Mouse (Mus musculus) v-Abl transformed pro-B cells (cell line): ENCODE data around the gene Lipt1.

Experiments used
- in situ Hi-C, 2 experiments: fragments of 400-800 bp; cut with MboI; formaldehyde crosslinking; loops; one replicate each; pipeline ENCODE4 v1.15.1; 2025; ENCODE audit not compliant: unreplicated experiment in 2 of 2

The Lipt1 gene

DNA sequence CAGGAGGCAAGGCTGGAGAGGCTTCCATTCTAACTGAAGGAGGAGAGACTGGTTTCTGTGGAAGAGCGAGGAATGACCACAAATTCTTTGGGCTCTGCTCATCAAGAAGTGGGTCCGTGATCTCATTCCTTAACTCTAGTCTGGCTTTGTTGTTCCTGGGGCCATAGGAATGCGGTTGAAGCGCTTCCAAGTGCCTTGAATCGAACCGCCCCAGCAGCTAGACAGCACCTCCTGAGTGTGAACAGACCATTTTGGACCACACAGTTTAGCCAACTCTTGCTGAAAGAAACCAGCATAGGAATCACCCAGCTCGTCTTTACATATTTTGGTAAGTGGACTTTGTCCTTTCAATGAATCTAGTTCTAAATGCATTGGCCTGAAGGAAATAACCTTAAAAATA lies at the start of gene Lipt1:
Lipt1 (plus strand) TSS at position 35 of the 400 bp plus-strand sequence.
- in situ Hi-C loops = loop anchor here (25.0 kb wide), 3 partner anchors 409 to 1159 kb away; partner anchors contain the start of genes 4933424G06Rik (in 1 of the 2) and Actr1b (in 1 of the 2)

DNA sequence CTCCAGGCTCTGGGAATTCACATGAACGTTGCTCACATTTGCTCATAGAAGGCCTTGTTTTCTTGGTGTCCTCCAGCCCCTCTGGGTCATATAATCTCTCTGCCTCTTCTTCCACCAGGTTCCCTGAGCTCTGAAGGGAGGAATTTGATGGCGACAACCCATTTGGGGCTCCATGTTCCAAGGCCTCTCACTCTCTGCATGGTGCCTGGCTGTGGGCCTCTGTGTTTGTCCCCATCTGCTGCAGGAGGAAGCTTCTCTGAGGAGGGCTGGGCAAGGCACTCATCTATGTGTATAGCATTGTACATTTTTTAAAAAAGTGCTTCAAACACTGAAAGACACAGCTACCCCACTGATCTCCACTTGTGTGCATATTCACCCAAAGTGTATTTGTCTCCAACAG lies 39.9 kb upstream of the Lipt1 start:
- in situ Hi-C loops = no loop called here

DNA sequence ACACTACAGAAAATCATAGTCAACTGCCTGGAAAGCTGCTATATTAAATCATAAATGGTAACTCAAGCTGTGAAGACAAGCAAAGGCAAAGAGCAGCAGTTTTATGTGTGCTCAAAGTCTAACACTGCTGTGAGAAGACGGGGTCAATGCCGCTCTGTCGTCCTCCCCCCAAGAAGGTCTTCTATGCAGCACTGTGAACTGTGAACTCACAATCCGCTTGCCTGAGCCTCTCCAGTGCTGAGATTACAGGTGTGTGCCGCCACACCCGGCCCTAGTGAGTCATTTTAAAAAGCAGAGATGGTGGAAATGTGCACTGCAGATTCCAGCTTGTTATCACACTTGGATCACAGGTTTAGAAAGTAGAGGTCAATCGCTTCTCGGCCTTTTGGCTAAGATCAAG lies 24.7 kb upstream of the Lipt1 start:
- in situ Hi-C loops = no loop called here

DNA sequence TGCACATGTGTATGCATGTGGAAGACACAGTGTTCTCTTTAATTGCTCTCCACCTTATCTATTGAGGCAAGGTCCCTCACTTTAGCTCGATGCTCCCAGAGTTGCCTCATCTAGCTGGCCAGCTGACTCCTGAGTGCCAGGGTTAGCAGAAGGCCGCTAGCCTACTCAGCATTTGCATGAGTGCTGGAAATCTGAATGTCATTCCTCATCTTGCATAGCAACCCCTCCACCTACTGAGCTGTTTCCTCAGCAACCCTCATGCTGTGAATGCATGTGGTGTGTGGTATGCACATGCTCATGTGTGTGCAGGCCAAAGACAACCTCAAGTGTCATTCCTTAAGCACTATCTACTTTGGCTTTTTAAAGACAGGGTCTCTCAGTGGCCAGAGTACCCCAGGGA lies 20.8 kb upstream of the Lipt1 start:
- in situ Hi-C loops = loop anchor here (25.0 kb wide), 3 partner anchors 388 to 1138 kb away; partner anchors contain the start of genes 4933424G06Rik (in 1 of the 2) and Actr1b (in 1 of the 2)

DNA sequence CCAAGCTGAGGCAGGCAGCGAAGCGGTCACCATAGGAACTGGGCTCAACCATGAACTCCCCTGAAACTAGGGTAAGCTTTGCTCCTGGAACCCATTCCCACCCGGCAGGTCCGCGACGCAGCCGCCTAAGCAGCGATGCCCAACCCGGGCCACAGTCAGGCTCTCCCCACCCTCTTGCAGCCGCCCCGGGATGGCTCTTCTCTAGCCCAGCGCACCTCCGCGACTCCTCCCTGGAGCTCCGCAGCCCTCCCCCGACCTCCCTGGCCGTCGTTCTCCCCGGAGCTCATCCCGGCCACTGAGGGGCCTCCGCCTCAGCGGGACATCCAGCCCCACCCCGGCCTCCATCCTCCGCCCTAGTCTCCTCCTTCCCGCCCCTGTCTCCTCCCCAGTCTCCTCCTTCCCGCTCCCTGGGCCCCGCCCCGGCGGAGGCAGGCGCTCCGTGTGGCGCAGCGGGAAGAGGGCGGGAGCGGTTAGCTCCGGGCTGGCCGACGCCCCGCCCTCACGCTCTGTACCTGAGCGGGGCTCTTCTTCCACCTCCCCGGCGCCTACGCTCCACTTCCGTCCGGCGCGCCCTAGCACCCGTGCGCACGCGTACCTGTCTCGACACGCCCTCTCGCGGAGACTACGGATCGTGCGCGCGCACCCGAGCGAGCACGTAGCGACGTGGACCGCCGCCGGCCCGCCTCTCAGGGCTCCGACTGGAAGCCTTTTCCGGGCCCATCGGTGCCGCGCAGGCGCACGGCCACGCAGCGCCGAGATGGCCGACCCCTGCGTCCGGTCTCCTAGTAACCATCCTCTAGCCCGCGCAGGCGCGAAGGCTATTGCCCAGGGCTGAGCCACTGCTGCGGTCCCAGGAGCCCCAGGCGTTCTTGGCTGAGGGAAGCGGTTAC lies 6.8 kb upstream of the Lipt1 start:
- in situ Hi-C loops = loop anchor here (5.0 to 25.0 kb wide), 7 partner anchors 182 to 1152 kb away; partner anchors contain the start of genes 4933424G06Rik (in 1 of the 2) and Actr1b (in 1 of the 2)

DNA sequence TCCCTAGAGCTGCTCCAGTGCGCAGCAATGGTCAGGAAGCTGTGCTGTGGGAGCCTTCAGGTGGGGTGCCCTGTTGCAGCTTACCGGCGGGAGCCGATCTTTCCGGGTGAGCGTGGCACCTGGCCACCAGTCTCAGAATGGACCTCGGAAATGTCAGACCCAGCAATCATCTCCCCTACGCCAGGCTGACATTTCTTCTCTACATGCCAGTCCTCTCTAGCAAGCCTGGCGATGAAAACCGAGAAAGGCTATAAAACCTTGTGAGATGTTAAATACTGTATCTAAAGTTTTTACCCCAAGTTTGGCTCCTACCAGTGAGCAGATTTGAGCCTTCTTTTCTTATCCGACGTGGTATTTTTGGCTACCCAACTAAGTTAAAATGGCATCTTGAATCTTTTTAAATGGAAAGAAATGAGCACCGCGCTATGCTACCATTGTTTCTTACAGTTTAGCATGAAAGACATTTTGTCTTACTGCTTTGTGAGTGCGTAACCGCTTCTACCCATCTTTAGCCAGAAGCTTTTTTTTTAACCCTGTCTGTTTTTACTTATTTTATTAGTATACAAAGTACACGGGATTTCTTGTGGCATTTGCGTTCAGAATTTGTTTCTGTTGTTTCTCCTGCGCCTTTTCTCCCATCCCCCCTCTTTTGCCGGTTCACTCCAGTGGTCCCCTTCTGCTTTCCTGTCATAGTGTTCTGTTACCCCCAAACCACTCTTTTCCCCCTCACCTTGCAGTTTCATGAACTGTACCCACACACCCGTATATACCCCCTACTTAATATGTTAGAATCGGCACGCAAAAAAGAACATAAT lies 5.9 kb upstream of the Lipt1 start:
- in situ Hi-C loops = loop anchor here (5.0 to 25.0 kb wide), 6 partner anchors 191 to 1153 kb away; partner anchors contain the start of genes 4933424G06Rik (in 1 of the 2) and Actr1b (in 1 of the 2)

DNA sequence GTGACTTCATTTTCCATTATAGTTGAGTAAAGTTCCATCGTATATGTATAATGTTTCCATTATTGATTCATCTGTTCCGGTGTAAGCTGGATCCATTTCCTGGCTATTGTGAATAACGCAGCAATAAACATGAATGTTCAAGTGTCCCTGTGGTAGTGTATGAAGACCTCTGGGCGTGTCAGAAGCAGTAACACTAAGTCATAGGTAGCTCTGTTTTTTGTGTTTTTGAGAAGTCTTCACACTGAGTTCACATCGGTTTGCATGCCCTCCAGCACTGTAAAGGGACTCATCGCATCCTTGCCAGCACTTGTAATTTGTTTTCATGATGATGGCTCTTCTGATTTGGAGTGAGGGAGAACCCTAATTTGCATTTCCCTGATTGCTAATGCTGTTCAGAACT lies 5.3 kb upstream of the Lipt1 start, which contains the start of gene Tsga10:
Tsga10 (minus strand) TSS at position 144 of the 400 bp plus-strand sequence.
- in situ Hi-C loops = loop anchor here (5.0 to 25.0 kb wide), 6 partner anchors 191 to 1154 kb away; partner anchors contain the start of genes 4933424G06Rik (in 1 of the 2) and Actr1b (in 1 of the 2)

DNA sequence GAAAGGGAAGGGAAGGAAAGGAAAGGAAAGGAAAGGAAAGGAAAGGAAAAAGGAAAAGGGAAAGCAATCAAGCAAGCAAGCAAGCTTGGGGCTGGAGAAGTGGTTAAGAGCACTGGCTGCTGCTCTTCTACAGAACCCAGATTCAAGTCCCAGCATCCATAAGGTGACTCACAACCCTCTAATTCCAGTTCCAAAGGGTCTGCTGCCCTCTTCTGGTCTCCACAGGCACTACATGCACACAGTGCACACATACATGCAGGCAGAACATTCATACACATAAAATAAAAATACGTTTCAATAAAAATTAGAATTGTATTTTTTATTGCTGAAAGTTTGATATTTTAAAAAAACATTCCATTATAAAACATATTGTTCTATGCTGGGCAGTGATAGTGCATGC lies 4.5 kb upstream of the Lipt1 start:
- in situ Hi-C loops = loop anchor here (5.0 to 25.0 kb wide), 6 partner anchors 192 to 1155 kb away; partner anchors contain the start of genes 4933424G06Rik (in 1 of the 2) and Actr1b (in 1 of the 2)

DNA sequence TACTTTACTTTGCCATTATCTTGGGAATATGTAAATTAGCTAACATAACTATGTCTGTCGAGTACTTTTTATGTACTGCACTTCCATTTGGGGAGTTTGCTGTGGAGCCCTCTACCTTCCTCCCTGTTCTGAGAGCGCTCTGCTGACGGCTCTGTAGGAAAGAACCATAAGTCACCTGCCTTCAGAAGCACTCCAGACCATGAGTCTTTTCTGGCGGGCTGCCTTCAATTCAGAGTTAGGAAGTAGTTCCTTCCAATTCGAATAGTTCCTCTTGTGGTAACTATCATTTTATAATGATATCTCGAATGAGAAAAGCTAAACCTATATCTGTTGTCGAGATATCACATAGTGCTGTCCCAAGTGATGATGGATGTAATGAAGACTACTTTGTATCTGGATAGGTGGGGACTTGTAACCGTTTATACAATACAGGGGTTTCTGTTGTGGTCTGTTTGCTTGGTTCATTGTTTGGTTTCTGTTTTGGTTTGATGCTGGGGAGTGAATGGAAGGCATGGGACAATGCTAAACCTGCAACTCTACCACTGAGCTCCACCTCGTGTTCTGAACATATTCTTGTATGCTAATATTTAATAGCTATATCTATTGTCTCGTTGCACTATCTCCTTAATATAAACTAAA lies 3.7 kb upstream of the Lipt1 start:
- in situ Hi-C loops = loop anchor here (5.0 to 25.0 kb wide), 6 partner anchors 193 to 1156 kb away; partner anchors contain the start of genes 4933424G06Rik (in 1 of the 2) and Actr1b (in 1 of the 2)

DNA sequence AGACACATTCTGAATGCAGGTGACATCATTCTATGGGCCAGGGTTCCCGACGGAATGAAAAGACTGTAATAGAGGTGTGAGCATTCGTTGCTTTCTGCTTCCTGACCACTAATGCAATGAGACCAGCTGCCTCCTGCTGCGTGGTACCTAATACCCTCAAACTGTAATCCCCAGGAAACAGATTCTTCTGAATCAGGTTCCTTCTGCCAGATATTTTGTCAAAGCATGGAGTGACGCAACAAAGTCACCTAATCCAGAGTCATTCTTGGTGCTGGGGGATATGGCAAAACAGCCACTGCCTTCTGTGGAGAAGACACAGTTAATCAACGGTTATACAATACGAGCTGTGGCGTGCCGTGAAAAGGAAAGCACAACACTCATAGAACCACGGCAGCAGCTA lies 2.9 kb upstream of the Lipt1 start:
- in situ Hi-C loops = loop anchor here (5.0 to 25.0 kb wide), 6 partner anchors 194 to 1156 kb away; partner anchors contain the start of genes 4933424G06Rik (in 1 of the 2) and Actr1b (in 1 of the 2)

DNA sequence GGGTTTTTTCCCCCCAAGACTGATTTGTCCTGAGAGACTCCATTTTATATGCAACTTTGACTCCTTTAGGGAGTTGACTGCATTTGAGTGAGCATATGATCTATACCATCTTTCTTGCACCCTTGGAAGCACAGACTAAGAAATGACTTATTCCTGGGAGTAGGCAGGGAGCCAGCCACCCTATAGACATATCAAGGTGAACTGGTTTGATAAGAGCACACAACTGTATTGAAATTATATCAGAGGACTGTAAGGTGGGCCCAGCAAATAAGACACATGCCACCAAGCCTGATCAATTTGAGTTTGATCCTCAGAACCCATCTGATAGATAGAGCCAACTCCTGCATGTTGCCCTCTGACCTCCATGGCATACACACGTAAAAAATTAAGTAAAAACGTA lies 2.2 kb upstream of the Lipt1 start:
- in situ Hi-C loops = loop anchor here (5.0 to 25.0 kb wide), 6 partner anchors 195 to 1157 kb away; partner anchors contain the start of genes 4933424G06Rik (in 1 of the 2) and Actr1b (in 1 of the 2)

DNA sequence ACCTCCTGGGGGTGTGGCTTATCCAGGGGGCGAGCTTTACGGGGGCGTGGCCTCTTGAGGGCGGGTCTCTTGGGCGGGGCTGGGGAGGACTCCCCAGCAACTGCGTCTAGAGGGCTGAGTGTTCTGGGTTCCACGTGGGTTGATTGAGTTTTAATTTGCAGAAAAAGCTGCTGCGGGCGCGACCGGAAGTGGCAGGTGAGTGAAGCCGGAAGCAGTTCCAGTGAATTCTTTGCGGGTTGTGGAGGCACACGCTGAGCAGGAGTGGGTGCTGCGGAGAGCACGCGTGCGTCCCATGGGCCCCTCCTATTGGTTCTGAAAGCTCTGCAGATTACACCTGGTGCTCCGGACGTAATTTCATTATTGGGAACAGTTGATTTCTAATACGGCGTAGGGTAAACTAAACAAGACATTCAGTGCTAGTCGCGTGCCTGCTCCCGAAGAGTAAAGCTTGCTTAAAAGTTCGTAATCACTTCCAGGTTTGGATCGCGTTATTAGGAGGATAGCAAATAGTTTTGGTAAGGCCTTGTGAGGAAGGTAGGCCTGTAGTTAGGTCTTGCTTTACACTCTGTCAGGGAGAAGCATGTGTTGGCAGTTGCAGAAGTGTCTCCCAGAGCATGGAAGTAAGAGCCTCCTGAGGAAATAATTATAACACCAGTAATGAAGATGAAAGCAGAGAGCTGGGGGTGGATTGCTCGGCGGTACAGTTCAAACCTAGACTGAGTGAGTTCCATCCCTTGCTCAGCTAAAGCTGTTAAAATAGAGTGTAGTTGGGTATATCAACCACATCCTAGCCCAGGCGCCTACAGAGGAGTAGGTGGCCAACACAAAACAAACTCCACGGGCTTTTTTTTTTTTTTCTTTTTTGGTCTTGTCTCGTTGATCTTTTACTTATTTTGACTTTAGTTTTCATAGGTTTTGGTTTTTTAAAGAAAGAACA lies 861 bp downstream of the Lipt1 start:
- in situ Hi-C loops = loop anchor here (25.0 kb wide), 3 partner anchors 410 to 1160 kb away; partner anchors contain the start of genes 4933424G06Rik (in 1 of the 2) and Actr1b (in 1 of the 2)

DNA sequence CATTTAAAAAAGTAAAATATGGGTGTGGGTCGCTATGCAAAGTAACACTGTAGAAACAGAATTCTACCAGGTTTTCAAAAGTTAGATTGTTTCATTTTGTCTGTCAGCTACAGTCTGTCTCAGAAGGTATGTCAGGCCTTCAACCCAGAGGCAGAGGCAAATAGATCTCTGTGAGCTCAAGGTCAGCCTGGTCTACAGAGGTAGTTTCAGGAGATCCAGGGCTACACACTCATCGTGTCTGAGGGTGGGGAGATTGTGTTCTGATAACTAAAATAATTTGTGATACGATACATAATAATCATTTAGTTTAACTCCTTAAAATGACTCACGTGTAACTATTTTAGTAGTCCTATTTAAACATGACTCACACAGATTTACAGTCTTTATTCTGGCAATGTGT lies 1.6 kb downstream of the Lipt1 start:
- in situ Hi-C loops = loop anchor here (25.0 kb wide), 3 partner anchors 411 to 1161 kb away; partner anchors contain the start of genes 4933424G06Rik (in 1 of the 2) and Actr1b (in 1 of the 2)

DNA sequence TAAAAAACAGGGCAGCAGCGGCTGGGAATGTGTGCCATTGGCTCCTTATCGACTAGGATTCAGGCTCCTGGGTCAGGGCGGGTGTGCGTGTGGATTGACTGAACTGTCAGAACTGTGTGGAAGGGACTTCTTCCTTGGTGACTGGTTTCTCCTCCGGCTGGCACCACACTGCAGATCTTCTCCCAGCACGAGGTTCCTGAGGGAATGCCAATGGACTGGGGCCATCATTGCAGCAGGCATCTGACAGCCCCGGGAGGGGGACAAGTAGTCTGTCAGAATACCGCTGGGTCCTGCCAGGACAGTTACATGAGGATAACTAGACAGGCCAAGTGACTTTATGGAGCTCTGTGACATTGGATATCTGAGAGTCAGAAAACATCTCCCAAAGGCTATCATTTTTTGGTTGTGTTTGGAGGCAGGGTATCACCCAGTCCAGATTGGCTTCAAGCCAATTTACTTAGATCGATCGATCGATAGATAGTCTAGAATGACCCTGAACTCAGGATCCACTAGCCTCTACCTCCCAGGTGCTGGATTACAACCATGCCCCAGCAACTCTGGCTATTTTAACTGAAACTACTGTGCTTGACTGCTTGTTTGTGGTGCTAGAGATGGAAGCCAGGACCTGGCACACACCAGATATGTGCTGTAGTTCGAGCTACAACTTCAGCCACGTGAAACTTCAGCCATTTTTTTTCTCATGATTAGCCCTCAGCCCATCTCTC lies 6.4 kb downstream of the Lipt1 start:
- in situ Hi-C loops = loop anchor here in 1 of 2 experiments (25.0 kb wide), 2 partner anchors 284 to 909 kb away; no protein-coding TSS in a partner anchor

DNA sequence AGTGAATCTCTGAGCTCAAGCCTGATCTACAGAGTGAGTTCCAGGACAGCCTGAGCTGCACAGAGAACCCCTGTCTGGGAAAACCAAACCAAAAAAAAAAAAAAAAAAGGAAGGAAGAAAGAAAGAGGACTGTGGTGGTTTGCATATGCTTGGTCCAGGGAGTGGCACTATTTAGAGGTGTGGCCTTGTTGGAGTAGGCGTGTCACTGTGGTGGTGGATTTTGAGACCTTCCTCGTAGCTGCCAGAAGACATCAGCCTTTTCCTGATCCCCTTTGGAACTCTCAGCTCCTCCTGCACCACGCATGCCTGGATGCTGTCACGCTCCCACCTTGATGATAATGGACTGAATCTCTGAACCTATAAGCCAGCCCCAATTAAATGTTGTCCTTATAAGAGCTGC lies 11.9 kb downstream of the Lipt1 start:
- in situ Hi-C loops = loop anchor here in 1 of 2 experiments (25.0 kb wide), 2 partner anchors 279 to 904 kb away; no protein-coding TSS in a partner anchor

DNA sequence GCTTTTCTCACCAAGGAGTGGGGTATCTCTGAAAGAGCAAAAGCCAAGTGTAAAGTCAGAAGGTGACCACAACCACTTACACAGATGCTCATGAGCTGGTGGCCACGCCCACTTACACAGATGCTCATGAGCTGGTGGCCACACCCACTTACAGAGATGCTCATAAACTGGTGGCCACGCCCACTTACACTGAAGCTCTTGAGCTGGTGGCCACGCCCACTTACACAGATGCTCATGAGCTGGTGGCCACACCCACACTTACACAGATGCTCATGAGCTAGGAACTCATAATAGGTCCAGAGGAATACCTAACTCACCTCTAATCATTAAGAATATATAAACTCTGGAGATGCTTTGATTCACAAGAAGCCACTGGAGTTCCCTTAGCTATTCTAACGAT lies 12.9 kb downstream of the Lipt1 start:
- in situ Hi-C loops = loop anchor here in 1 of 2 experiments (25.0 kb wide), 2 partner anchors 278 to 903 kb away; no protein-coding TSS in a partner anchor

DNA sequence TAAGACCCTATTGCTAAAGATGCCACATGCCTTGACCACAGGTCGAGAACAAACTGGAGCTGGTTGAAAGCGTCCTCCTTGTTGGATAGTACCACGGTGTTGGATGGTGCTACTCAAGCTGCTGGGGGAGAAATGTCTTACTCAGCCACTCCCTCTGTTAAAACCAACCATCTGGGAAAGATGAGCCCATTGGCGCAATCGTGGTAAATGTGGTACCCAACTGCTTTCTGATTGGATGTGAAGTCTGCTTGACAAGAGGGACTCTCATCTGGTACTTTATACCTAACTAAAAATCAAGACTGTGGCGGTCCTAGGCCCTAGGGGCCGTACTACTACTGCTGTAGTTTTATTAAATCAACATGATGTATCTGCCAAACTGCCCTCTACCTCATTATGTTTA lies 17.7 kb downstream of the Lipt1 start:
- in situ Hi-C loops = loop anchor here in 1 of 2 experiments (25.0 kb wide), 2 partner anchors 273 to 898 kb away; no protein-coding TSS in a partner anchor
